Mouse (Mus musculus) erythroid progenitor cell, adult 5-6 weeks (primary cell): ENCODE measurements around the gene Polg2. TPM values are rescaled to one million over a fixed set of nuclear protein-coding genes. Genes with fewer than 3 reads are reported as not detected.
"Not testable (repeated sequence)": the region's sequence is repeated elsewhere in the genome, so short reads cannot be mapped to it uniquely, and the experiment has no call there.

ENCODE experiments used
- ATAC-seq: replicated peaks from 2 replicates; pipeline ENCODE4 v1.8.0; 2016; ENCODE audit warnings: moderate number of reproducible peaks, mild to moderate bottlenecking, moderate TSS enrichment, inconsistent platforms; ENCODE audit not compliant: poor library complexity, low FRiP score, severe bottlenecking
- total RNA-seq, 2 experiments: library from RNA; stranded (forward) in 1 of 2; stranded (reverse) in 1 of 2; fragments of 150-400 nt in 1 of 2; fragments of 186-747, 209-891 nt in 1 of 2; gene quantifications; 2 replicates each; pipeline versions ENCODE4 v1.2.3 to v1.2.4; 2015 to 2017; ENCODE audit warnings: low replicate concordance in 2 of 2

The Polg2 gene
- total RNA-seq (2015; ENCODE audit: low replicate concordance), result 3.2 and 4.6 TPM in 2 replicates
- 1.4 and 3.9 TPM in 2 replicates for total RNA-seq (2017; ENCODE audit: low replicate concordance)

GRCm38 (mm10) chr11:106779388-106780088 lies at the start of gene Polg2:
Gene Polg2, minus strand, starts transcription at chr11:106779537.
- peak; percentile 99 for ATAC-seq

GRCm38 (mm10) chr11:106828079-106828478 lies 48.7 kb upstream of the Polg2 start:
- no peak for ATAC-seq

- no peak for ATAC-seq
These were observed 45.1 kb upstream of the Polg2 start for GRCm38 (mm10) chr11:106824403-106824802.

GRCm38 (mm10) chr11:106823741-106824140 lies 44.4 kb upstream of the Polg2 start:
- no peak for ATAC-seq

GRCm38 (mm10) chr11:106822911-106823310 lies 43.6 kb upstream of the Polg2 start:
- no peak for ATAC-seq

- no peak for ATAC-seq
These were observed 43.2 kb upstream of the Polg2 start for GRCm38 (mm10) chr11:106822491-106822890.

GRCm38 (mm10) chr11:106821397-106821796 lies 42.1 kb upstream of the Polg2 start:
- no peak for ATAC-seq

- no peak for ATAC-seq
These were observed 41.6 kb upstream of the Polg2 start for GRCm38 (mm10) chr11:106820972-106821371.

GRCm38 (mm10) chr11:106820252-106820651 lies 40.9 kb upstream of the Polg2 start:
- no peak for ATAC-seq

- ATAC-seq, result no peak
These were observed 40.3 kb upstream of the Polg2 start for GRCm38 (mm10) chr11:106819595-106819994.

GRCm38 (mm10) chr11:106818341-106818740 lies 39.0 kb upstream of the Polg2 start:
- ATAC-seq, result no peak

- ATAC-seq, result no peak
These were observed 38.5 kb upstream of the Polg2 start for GRCm38 (mm10) chr11:106817808-106818207.

GRCm38 (mm10) chr11:106817156-106817555 lies 37.8 kb upstream of the Polg2 start:
- ATAC-seq, result no peak

GRCm38 (mm10) chr11:106816316-106816715 lies 37.0 kb upstream of the Polg2 start:
- no peak for ATAC-seq

- no peak for ATAC-seq
These were observed 36.4 kb upstream of the Polg2 start for GRCm38 (mm10) chr11:106815761-106816160.

GRCm38 (mm10) chr11:106815331-106815730 lies 36.0 kb upstream of the Polg2 start:
- ATAC-seq, result no peak

- ATAC-seq, result no peak
These were observed 35.4 kb upstream of the Polg2 start for GRCm38 (mm10) chr11:106814601-106815320.

- no peak for ATAC-seq
These were observed 33.2 kb upstream of the Polg2 start for GRCm38 (mm10) chr11:106812410-106813136.

- not testable (repeated sequence) for ATAC-seq
These were observed 28.1 kb upstream of the Polg2 start for GRCm38 (mm10) chr11:106807442-106807841.

GRCm38 (mm10) chr11:106802069-106802627 lies 22.8 kb upstream of the Polg2 start:
- ATAC-seq, result 0 out of 2 replicates have a peak, but pooled peaks have one; percentile 42
